Mouse (Mus musculus): ENCODE measurements around the gene Saa1.
A peak's percentile ranks its signal among the peaks of the same experiment; 100 is the strongest.

Saa1 gene

GRCm38 (mm10) chr7:46716897-46717296, 25.9 kb downstream of the Saa1 start:
- no peak for DNase-seq

GRCm38 (mm10) chr7:46715600-46715999, 27.2 kb downstream of the Saa1 start, which contains the start of gene Saa3:
Gene Saa3 (minus strand): TSS chr7:46715700.
- no peak for DNase-seq

GRCm38 (mm10) chr7:46714518-46714917, 28.3 kb downstream of the Saa1 start:
- DNase-seq: peak; percentile 75

- DNase-seq: no peak
Measured at GRCm38 (mm10) chr7:46712250-46712649, 30.5 kb downstream of the Saa1 start.

- DNase-seq: peak; percentile 94
Measured at GRCm38 (mm10) chr7:46710390-46710844, 32.4 kb downstream of the Saa1 start, which contains the start of gene Saal1. Gene Saal1 (minus strand): TSS chr7:46710680.

GRCm38 (mm10) chr7:46700521-46701025, 42.2 kb downstream of the Saa1 start:
- no peak for DNase-seq

GRCm38 (mm10) chr7:46696754-46697153, 46.0 kb downstream of the Saa1 start:
- DNase-seq: no peak
